Mouse (Mus musculus): ENCODE measurements around the gene Fgfr1op2. TPM values are rescaled to one million over a fixed set of nuclear protein-coding genes. Genes with fewer than 3 reads are reported as not detected.
"Not testable (repeated sequence)": the region's sequence is repeated elsewhere in the genome, so short reads cannot be mapped to it uniquely, and the experiment has no call there.

The Fgfr1op2 gene
- polyA plus RNA-seq, 1 experiment from 2014 or later, result 98.3 TPM

DNA sequence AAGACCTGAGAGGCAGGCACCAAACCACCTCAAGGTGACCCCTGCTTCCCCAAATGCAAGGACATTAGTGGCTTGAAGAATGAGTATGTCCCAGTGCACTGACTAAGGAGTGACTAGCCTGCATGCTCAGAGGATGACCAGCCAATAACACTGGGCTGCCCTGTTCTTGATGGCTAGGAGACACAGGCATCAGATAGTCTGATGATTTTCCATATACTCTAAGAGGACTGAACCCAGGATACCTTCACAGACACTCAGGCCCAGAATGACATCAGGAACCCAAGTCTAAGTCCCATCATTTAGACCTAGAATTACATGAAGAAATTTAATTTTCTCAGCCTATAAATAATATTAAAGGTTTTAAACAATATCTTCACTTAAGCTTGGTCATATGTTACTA is 25.7 kb upstream of the Fgfr1op2 start:
- no peaks in the 10 kb centered on the region for H3K9me3 ChIP-seq
- H3K4me2 ChIP-seq, result no peak overlapping the region
- ATAC-seq (ENCODE audit: insufficient number of reproducible peaks, low FRiP score, low TSS enrichment, low read depth), result no peak
- H3K36me3 ChIP-seq, result peaks cover 66% of the 10 kb centered on the region
- H3K9ac ChIP-seq, result no peak overlapping the region
- no peaks in the 10 kb centered on the region for H3K4me1 ChIP-seq
- no peak overlapping the region for H3K4me3 ChIP-seq
- no peaks in the 10 kb centered on the region for H3K27me3 ChIP-seq
- H3K27ac ChIP-seq, result no peak overlapping the region

DNA sequence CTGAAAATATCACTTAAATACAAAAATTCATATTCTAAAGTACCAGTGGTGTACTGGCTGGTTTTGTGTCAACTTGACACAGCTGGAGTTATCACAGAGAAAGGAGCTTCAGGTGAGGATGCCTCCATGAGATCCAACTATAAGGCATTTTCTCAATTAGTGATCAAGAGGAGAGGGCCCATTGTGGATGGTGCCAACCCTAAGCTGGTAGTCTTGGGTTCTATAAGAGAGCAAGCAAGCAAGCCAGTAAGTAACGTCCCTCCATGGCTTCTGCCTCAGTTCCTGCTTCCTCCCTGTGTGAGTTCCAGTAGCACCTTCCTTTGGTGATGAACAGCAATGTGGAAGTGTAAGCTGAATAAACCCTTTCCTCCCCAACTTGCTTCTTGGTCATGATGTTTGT is 14.5 kb upstream of the Fgfr1op2 start:
- H3K9ac ChIP-seq; ATAC-seq (ENCODE audit: insufficient number of reproducible peaks, low FRiP score, low TSS enrichment, low read depth); H3K27ac ChIP-seq; H3K4me2 ChIP-seq; H3K4me1 ChIP-seq; H3K9me3 ChIP-seq; H3K27me3 ChIP-seq; H3K4me3 ChIP-seq: not testable (repeated sequence)
- H3K36me3 ChIP-seq, result peaks cover 47% of the 10 kb centered on the region
- 90% methylated on average over 1 of the region's 1 CpGs for WGBS

- Histone ChIP-seq H3K4me3 (no peak overlapping the region), H3K4me1 (peaks cover 11% of the 10 kb centered on the region; the same call in 1 of the 2 replicates), H3K27ac (no peak overlapping the region), H3K27me3 (no peaks in the 10 kb centered on the region), H3K36me3 (0 out of 2 replicates have a peak, but pooled peaks cover 10% of the 10 kb centered on the region), H3K4me2 (no peak overlapping the region), H3K9me3 (no peaks in the 10 kb centered on the region), H3K9ac (no peak overlapping the region)
- no peak for ATAC-seq (ENCODE audit: insufficient number of reproducible peaks, low FRiP score, low TSS enrichment, low read depth)
These were observed 4.9 kb upstream of the Fgfr1op2 start for GRCm38 (mm10) chr6:146572073-146572472.

DNA sequence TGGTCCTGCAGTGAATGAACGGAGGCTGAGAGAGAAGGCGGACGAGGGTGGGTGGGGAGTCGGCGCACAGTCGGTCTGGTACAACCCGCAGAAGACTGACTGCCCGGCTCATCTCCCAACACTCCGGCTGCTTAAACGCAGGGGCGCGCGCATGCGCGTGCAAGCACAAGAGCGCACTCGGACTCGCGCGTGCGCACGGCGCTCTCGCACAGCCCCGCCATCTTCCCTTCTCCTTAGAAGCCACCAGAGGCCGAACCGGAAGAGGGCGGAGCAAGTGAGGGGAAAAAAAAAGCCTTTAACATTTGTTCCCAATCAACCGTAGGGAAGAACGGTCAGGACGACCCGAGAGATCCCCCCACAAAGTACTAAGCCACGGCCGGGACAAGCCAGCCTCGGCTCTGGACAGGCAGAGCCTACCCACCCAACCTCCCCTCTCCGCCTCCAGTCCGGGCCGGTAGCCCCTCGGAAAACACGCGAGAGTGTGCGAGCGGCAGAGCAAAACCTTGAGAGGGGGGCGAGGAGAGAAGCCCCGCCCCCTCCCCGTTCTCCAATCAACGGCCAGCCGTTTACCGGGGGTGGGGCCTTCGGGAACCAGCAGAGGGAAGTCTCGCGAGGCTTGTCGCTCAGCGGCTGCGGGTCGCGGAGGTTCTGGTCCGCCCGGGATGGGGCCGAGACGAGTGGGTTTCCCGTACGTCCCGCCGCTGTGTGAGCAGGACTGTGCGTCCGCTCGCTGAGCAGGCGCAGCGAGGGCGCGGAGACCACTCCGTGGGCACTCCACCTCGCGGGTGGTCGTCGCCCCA is 507 bp downstream of the Fgfr1op2 start, which contains the start of gene Ints13:
Gene Ints13, minus strand, starts transcription at position 526 of the 800 bp plus-strand sequence.
- Histone ChIP-seq H3K9ac (peak within 1 kb of the TSS; percentile 86), H3K27ac (peak within 1 kb of the TSS; percentile 99), H3K4me1 (peaks cover 19% of the 10 kb centered on the region; the same call in 1 of the 2 replicates), H3K36me3 (no peaks in the 10 kb centered on the region), H3K4me2 (peak within 1 kb of the TSS; percentile 66), H3K27me3 (no peaks in the 10 kb centered on the region), H3K9me3 (no peaks in the 10 kb centered on the region), H3K4me3 (peak within 1 kb of the TSS; percentile 88)
- peak; percentile 94 for ATAC-seq (ENCODE audit: insufficient number of reproducible peaks, low FRiP score, low TSS enrichment, low read depth)
- under 1% methylated on average over 74 of the region's 77 CpGs for WGBS

- H3K27ac ChIP-seq, result peak overlapping the region; percentile 99
- peak overlapping the region; percentile 86 for H3K9ac ChIP-seq
- H3K36me3 ChIP-seq, result no peaks in the 10 kb centered on the region
- H3K4me2 ChIP-seq, result peak overlapping the region; percentile 57
- H3K4me1 ChIP-seq, result peaks cover 19% of the 10 kb centered on the region; the same call in 1 of the 2 replicates
- peak overlapping the region; percentile 88 for H3K4me3 ChIP-seq
- peak; percentile 47 for ATAC-seq (ENCODE audit: insufficient number of reproducible peaks, low FRiP score, low TSS enrichment, low read depth)
- 0% methylated on average over 22 of the region's 22 CpGs for WGBS
- no peaks in the 10 kb centered on the region for H3K27me3 ChIP-seq
- no peaks in the 10 kb centered on the region for H3K9me3 ChIP-seq
These were observed 1.1 kb downstream of the Fgfr1op2 start for GRCm38 (mm10) chr6:146578111-146578531.

- Histone ChIP-seq H3K27ac (peak overlapping the region; percentile 99), H3K9me3 (no peaks in the 10 kb centered on the region), H3K4me2 (peak overlapping the region; percentile 57), H3K27me3 (no peaks in the 10 kb centered on the region), H3K9ac (peak overlapping the region; percentile 86), H3K36me3 (no peaks in the 10 kb centered on the region), H3K4me1 (peaks cover 19% of the 10 kb centered on the region; the same call in 1 of the 2 replicates), H3K4me3 (peak overlapping the region; percentile 88)
- WGBS, result 5% methylated on average over 7 of the region's 7 CpGs
- ATAC-seq (ENCODE audit: insufficient number of reproducible peaks, low FRiP score, low TSS enrichment, low read depth), result no peak
These were observed 1.6 kb downstream of the Fgfr1op2 start for GRCm38 (mm10) chr6:146578586-146578985.

DNA sequence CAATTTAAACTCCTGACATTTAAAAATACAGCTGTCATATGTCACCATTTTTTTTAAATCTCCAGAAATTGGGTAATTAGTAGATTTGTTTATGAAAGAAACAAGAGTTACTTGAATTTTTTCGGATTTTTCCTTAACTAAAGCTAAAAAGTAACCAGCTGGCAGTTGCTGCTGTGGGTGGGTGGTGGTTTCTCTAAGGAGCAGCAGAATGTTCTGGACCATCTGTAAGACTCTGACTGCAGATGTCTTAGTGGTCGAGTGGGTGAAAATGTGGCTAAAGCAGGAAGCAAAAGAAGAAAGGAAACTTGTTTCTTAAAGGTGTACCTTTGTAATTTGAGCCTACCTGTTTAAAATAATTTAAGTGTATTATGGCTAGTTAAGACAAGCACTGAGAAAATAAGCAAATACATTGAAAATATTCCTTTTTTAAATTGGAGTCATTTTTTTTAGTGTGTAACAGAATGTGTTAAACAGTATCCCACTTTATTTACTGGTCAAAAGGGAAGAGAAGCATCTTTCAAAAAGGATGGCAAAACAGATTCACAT is 3.5 kb downstream of the Fgfr1op2 start:
- Histone ChIP-seq H3K4me1 (peaks cover 19% of the 10 kb centered on the region; the same call in 1 of the 2 replicates), H3K27me3 (no peaks in the 10 kb centered on the region), H3K9ac (no peak overlapping the region), H3K27ac (no peak overlapping the region), H3K9me3 (no peaks in the 10 kb centered on the region), H3K4me3 (no peak overlapping the region), H3K4me2 (no peak overlapping the region), H3K36me3 (peaks cover under 1% of the 10 kb centered on the region; the same call in 1 of the 2 replicates)
- ATAC-seq (ENCODE audit: insufficient number of reproducible peaks, low FRiP score, low TSS enrichment, low read depth), result no peak
- WGBS, result 20% methylated on average over 2 of the region's 2 CpGs

- Histone ChIP-seq H3K27ac (no peak overlapping the region), H3K9me3 (no peaks in the 10 kb centered on the region), H3K36me3 (peaks cover 21% of the 10 kb centered on the region), H3K4me2 (no peak overlapping the region), H3K27me3 (no peaks in the 10 kb centered on the region), H3K4me1 (0 out of 2 replicates have a peak, but pooled peaks cover 8% of the 10 kb centered on the region), H3K4me3 (no peak overlapping the region), H3K9ac (no peak overlapping the region)
- no peak for ATAC-seq (ENCODE audit: insufficient number of reproducible peaks, low FRiP score, low TSS enrichment, low read depth)
- WGBS, result 68% methylated on average over 2 of the region's 2 CpGs
These were observed 6.5 kb downstream of the Fgfr1op2 start for GRCm38 (mm10) chr6:146583366-146584046.

DNA sequence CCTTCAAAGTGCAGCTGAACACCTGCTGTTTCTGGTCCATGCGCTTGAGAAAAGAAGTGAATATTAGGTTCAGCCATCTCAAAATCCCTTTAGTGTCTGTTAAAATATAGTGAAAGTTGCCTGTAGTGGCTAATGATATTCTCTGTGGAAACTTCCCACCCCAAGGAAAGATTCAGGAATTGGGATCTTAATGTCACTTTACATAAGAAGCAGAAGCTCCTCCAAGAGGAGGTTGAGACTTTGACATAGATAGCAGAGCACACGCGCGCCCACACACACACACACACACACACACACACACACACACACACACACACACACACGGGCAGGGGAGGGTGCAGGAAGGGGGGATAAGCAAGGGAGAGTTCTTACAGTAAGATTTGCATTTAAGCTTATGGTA is 8.1 kb downstream of the Fgfr1op2 start:
- Histone ChIP-seq H3K4me1 (no peaks in the 10 kb centered on the region), H3K27ac (no peak overlapping the region), H3K9ac (no peak overlapping the region), H3K4me2 (no peak overlapping the region), H3K9me3 (no peaks in the 10 kb centered on the region), H3K27me3 (no peaks in the 10 kb centered on the region), H3K36me3 (peaks cover 37% of the 10 kb centered on the region), H3K4me3 (no peak overlapping the region)
- 90% methylated on average over 5 of the region's 5 CpGs for WGBS
- ATAC-seq (ENCODE audit: insufficient number of reproducible peaks, low FRiP score, low TSS enrichment, low read depth), result no peak

DNA sequence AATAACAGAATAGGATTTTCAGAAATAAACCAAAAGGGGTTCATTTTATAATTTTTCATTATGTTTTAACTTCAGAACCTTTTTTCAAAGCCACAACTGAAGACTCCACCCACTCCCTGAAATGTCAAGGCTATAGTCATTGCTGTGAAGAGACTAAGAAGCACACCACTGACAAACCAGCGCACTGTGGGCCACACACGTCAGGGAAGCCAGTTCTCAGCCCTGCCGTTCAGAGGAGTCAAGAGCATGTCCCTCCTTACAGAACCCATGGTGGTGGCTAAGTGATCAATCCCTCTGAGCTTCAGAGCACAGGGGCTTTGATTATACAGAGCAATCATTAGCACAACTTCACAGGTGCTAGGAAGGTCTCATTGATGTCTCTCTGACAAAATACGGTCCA is 25.6 kb downstream of the Fgfr1op2 start:
- Histone ChIP-seq H3K4me3 (no peak overlapping the region), H3K27me3 (no peaks in the 10 kb centered on the region), H3K27ac (no peak overlapping the region), H3K36me3 (peaks cover 75% of the 10 kb centered on the region), H3K9me3 (no peaks in the 10 kb centered on the region), H3K4me2 (no peak overlapping the region), H3K9ac (no peak overlapping the region), H3K4me1 (no peaks in the 10 kb centered on the region)
- 73% methylated on average over 4 of the region's 4 CpGs for WGBS
- ATAC-seq (ENCODE audit: insufficient number of reproducible peaks, low FRiP score, low TSS enrichment, low read depth), result no peak

DNA sequence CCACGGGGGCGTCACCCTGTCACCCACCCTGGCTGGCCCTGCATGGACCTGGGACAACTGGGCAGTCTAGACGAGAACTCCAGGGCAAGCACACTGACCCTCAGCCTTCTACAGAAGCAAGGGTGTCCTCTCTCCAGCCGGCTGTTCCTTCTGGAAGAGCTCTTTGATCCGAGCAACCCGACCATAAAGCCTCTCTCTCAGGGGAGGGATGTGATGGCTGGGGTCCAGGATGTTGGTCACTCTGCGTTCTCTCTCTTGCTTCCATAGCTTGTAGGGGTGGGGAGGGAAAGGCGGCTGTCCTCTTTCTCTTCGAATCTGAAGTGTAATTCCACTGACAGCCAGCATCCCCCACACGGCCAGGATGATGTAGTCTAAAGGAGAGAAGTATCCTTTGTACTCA is 26.6 kb downstream of the Fgfr1op2 start:
- no peak overlapping the region for H3K4me3 ChIP-seq
- no peaks in the 10 kb centered on the region for H3K4me1 ChIP-seq
- H3K9me3 ChIP-seq, result no peaks in the 10 kb centered on the region
- no peak overlapping the region for H3K27ac ChIP-seq
- no peak for ATAC-seq (ENCODE audit: insufficient number of reproducible peaks, low FRiP score, low TSS enrichment, low read depth)
- H3K27me3 ChIP-seq, result no peaks in the 10 kb centered on the region
- no peak overlapping the region for H3K4me2 ChIP-seq
- peaks cover 84% of the 10 kb centered on the region for H3K36me3 ChIP-seq
- no peak overlapping the region for H3K9ac ChIP-seq
- 80% methylated on average over 10 of the region's 10 CpGs for WGBS

DNA sequence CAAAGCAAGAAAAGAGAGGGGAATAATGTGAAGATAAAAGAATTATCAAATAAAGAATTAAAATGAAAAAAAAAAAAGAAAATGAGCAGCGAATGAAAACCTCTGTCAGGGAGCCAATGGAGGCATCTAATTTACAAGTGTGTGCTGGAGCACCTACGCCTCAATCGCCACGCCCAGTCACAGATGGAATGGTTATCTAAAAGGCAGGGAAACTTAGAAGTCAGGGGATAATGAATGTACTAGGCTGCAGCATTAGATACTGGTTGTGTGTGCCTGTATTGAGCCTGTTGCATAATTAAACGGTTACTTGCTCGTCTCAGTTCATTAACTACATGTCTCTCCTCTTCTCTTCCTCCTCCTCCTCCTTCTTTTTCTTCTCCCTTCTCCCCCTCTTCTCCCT is 34.4 kb downstream of the Fgfr1op2 start:
- no peak for ATAC-seq (ENCODE audit: insufficient number of reproducible peaks, low FRiP score, low TSS enrichment, low read depth)
- Histone ChIP-seq H3K27me3 (no peaks in the 10 kb centered on the region), H3K36me3 (peaks cover 85% of the 10 kb centered on the region), H3K27ac (no peak overlapping the region), H3K4me2 (no peak overlapping the region), H3K4me1 (no peaks in the 10 kb centered on the region), H3K9me3 (no peaks in the 10 kb centered on the region), H3K4me3 (no peak overlapping the region), H3K9ac (no peak overlapping the region)
- WGBS, result 86% methylated on average over 6 of the region's 6 CpGs

Measured in limb, embryonic 15.5 days (tissue).